Mouse (Mus musculus) ES-Bruce4 (cell line): ENCODE measurements at regions not wholly inside any gene's neighbourhood (a gene's known extent, or its start where the extent isn't known, plus 50 kb on each side); places are given as distances from the start of the nearest gene placed in this dataset.

Experiments
- CTCF ChIP-seq: IDR thresholded peaks from one replicate; pipeline ENCODE4 v1.8.1; 2011; ENCODE audit warnings: low read depth, low read length
- EP300 ChIP-seq: IDR thresholded peaks from 2 replicates; pipeline ENCODE4 v1.6.1; 2011; ENCODE audit warnings: low read depth, low read length; ENCODE audit not compliant: insufficient read depth
- POLR2A ChIP-seq: IDR thresholded peaks from one replicate; pipeline ENCODE4 v1.8.1; 2011; ENCODE audit warnings: low read length; ENCODE audit not compliant: insufficient read depth

DNA sequence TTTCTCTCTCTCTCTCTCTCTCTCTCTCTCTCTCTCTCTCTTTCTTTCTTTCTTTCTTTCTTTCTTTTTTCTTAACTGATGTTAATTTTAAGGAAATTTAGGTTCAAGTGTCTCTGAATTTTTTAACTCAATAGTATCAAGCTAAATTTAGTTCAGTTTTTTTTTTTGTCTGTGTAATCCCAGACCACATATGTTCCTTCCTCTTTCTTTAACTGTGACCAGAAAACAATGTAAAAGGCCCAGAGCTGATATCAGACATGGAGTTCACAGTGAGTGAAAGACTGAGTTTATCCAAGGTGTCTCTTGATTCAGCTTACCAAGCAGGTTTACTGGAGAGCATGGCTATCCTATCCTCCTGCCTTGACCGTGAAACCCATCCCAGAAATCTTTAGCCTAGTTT lies 258.9 kb upstream of the Veph1 start:
- TF ChIP-seq EP300 (no peak), POLR2A (no peak), CTCF (no peak)
